Mouse (Mus musculus): ENCODE data around the gene Tenm3. TPM values are rescaled to one million over a fixed set of nuclear protein-coding genes. Genes with fewer than 3 reads are reported as not detected.

Tenm3 gene
- total RNA-seq, 2 experiments from 2014 or later = 162 to 169 TPM

DNA sequence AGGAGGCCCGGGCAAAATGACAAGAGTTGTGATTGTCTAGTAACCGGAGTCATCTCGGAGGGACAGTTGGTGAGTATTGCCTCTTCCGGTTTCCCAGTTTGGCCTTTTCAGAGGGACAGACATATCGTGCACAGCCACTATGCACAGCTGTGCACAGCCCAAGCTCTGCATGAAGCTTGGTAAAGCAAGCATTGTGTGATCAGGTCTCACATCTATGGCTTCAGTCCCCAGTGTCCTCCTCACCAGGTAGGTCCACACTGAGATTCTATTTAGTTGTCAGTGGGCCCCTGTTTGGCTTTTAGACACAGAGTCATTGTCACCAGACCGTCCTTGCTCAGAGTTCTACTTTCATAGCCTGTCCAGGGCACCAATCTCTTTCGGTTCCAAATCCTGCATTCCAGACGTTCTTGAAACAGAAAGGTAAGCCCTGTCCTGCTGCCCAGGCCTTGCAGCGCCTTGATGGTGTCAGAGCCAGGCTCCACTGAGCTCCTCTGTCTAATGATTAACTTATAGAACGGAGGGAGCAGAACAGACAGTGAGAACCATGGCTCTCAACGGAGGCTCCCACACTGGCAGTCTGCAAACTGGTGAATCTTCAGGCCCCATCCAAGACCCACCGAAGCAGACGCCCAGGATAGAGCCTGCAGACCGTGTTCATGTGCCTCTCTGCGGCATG, 240.4 kb downstream of the Tenm3 start:
- no peak for DNase-seq
- intact Hi-C loops (cut with DNase I) = no loop called here

DNA sequence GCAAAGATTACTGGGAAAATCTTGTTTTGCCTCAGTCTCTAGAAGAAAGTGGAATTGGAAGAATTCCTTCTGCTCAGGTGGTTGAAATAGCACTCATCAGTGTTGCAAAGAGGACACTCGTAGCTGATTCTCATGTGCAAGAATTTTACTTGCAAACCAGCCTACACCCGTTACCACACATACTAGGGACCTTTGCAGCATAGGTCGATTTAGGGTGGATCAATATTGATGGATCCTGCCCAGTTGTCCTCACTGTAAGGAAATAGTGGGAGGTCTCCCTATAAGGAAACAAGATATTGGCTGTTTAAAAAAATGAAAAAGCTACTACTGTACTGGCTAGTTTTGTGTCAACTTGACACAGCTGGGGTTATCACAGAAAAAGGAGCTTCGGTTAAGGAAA, 242.1 kb downstream of the Tenm3 start:
- no peak for DNase-seq
- intact Hi-C loops (cut with DNase I) = no loop called here

- no peak for DNase-seq
- intact Hi-C loops (cut with DNase I) = no loop called here
These were observed 244.7 kb downstream of the Tenm3 start for GRCm38 (mm10) chr8:48599028-48599427.

- no peak for DNase-seq
- intact Hi-C loops (cut with DNase I) = no loop called here
These were observed 247.4 kb downstream of the Tenm3 start for GRCm38 (mm10) chr8:48596332-48596731.

DNA sequence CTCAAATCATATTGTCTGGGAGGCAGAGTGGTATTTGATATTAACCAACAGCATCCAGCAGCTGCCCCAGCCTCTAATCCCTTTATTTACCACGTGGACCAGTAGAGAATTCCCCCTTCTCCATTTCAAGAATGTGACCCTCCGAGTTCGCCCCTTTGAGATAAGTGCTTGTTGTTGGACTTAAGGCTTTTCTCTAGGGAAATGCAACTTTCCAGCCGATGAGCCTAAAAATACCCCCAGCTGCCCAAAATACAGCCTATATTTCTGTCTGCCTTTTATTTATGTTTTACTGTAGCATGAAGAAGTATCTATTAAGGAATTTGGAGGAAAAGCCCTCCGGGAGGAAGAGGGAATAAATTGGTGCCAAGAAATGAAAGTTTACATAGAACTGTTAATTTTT, 251.9 kb downstream of the Tenm3 start:
- intact Hi-C loops (cut with DNase I) = no loop called here
- no peak for DNase-seq

GRCm38 (mm10) chr8:48579732-48580131, 264.0 kb downstream of the Tenm3 start:
- intact Hi-C loops (cut with DNase I) = no loop called here
- no peak for DNase-seq

- DNase-seq = no peak
- intact Hi-C loops (cut with DNase I) = no loop called here
These were observed 264.6 kb downstream of the Tenm3 start for GRCm38 (mm10) chr8:48579144-48579543.

- intact Hi-C loops (cut with DNase I) = no loop called here
- DNase-seq = no peak
These were observed 270.8 kb downstream of the Tenm3 start for GRCm38 (mm10) chr8:48572941-48573340.

GRCm38 (mm10) chr8:48572345-48572744, 271.4 kb downstream of the Tenm3 start:
- DNase-seq = no peak
- intact Hi-C loops (cut with DNase I) = no loop called here

DNA sequence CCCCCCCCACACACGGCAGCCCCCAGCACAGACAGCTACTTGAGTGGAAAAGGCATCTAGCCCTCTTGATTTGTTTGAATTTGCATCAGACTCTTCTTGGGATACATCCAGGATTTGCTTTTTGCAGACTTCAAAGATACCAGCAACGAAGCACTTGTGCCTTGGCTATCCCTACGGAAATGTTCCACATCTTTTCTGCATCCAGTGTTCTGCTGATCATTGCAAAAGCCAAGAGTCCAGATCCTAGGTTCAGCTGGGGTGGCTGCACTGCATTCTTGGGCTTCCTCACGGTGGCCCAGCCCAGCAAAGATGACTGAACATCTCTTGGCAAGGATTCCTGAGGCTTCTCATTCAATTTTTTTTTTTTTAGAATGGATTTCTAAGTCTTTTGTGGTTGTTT, 275.1 kb downstream of the Tenm3 start:
- intact Hi-C loops (cut with DNase I) = no loop called here
- DNase-seq = no peak

GRCm38 (mm10) chr8:48567929-48568607, 275.7 kb downstream of the Tenm3 start:
- intact Hi-C loops (cut with DNase I) = no loop called here
- no peak for DNase-seq

DNA sequence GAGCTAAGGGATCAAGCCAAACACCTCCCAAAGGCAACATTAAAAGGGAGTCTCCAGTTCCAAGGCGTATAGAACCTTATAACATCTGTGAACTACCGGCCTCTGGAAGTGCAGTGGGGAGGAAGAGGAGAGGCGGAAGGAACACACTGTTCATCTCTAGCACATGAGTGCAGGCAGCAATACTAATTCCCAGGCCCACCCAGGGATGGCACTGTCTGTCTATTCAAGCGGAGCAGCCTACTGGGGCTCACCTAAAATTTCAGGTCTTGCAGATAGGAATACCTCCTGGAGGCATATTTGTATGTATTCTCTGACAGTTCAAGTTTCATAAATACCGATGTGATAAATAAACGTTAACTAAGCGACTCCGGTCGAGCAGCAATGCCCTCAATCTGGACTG, 283.5 kb downstream of the Tenm3 start:
- DNase-seq = no peak
- intact Hi-C loops (cut with DNase I) = loop anchor here (5.0 kb wide), 2 partner anchors 282 to 1267 kb away; partner anchors contain the start of gene Tenm3

GRCm38 (mm10) chr8:48555546-48556141, 288.1 kb downstream of the Tenm3 start:
- intact Hi-C loops (cut with DNase I) = no loop called here

DNA sequence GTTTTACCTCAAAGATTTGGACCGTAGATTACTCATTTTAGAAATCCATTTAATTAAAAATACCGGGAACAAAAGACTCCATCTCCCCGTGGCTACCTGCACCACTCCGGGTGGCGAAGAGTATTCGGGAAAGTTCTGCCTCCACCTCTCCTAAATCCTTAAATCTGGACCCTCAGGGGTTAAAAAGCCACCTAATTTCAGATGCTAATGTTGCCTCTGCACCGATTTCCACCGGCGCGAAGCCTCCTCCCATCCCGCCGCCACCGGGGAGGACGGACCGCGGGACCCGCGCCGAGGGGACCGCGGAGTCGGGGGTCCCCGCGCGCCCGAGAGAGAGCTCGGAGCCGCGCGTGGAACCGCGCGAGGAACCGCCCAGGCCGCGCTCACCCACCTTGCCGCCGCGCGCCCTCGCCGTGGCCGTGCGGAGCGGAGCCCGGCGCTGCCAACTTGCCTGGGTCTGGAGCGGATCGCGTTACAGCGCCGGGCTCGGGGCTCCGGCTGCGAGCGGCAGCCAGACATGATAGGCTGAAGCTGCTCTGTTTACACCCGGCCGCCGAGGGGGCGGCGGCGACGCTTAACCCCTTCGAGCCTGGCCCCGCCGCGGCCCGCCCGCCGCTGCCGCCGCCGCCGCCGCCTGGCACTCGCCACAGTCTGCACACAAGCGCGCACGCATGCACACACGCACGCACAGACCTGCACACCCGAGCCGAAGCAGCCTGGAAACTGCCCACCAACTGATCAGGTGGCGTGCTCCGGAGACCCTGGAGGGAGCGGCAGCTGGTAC, 288.8 kb downstream of the Tenm3 start:
- intact Hi-C loops (cut with DNase I) = no loop called here
- peak; percentile 81 for DNase-seq

More at GRCm38 (mm10) chr8:48555546-48556141, 288.1 kb downstream of the Tenm3 start:
- peak; percentile 52 for DNase-seq

DNA sequence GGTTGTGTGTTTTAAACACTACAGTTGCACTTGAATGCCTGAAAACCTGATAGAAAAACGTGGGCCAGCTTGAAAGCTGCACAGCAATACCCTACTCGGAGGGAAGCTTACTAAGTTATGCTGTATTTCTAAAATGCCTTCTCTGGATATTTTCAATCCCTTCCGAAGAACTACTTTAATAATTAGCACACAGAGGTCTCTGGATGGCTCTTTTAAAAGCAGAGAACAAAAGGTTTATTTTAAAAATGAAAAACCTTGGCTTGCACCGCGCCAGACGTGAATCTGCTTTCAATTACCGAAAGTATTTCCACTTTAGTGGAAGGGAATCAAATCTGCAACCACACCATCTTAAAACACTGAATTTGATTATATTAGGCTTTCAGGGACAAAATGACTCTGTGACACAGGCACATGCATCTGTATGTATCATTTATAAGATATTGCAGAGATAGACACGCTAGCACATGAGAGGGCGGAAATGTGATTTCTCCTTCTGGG, 289.9 kb downstream of the Tenm3 start:
- DNase-seq = no peak
- intact Hi-C loops (cut with DNase I) = no loop called here

DNA sequence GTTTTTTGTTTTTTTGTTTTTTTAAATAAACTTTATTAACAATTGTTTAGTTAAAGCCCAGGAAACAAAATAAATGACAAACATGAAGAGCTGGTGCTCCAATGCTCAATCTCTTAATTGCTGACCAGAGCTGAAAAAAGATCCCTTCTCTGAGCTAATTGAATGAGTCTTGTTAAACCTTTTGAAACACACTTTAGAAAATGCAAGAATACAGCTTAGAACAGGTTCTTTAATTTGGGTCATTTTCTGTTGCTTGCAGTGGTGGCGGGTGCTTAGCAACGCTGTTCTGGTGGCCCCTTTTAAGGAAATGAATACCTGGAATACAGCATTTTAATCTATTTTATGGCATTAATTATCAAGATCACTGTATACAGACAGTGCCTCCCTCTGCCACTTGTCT, 291.4 kb downstream of the Tenm3 start:
- intact Hi-C loops (cut with DNase I) = no loop called here
- no peak for DNase-seq

DNA sequence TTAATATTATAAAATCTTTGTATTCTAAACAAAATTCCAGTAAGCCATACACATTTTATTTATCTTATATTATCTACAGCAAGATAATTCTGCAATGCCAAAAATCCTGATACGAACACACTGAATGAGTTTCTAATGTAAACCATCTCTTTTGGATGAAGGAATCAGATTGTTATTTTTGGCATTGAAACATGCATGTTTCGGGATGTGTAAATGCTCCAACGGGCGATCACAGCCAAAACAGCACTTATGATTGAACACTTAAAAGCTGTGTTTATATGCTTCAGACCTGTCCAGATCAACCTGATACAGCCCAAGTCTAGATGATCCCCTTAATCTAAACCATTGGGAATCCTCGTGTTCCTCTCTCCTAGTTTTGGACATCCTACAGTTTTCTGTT, 292.4 kb downstream of the Tenm3 start:
- DNase-seq = no peak
- intact Hi-C loops (cut with DNase I) = no loop called here

DNA sequence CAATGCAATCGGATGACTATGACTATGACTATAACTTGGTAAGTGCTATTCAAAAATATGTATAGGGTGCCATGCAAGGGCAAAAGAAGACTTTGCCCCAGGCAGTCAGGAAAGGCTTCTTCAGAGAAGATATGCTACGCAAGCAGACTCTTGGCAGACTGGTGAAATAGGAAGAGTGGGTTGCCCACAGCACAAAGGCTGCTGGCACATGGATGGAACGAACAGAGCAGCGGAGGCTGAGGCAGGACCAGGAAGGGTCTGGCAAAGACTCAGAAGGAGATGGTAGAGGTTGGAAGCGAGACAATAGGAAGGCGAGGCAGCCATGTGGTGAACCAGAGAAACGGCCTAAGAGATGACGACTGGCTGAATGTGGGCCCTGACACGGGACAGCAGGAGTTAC, 294.8 kb downstream of the Tenm3 start:
- intact Hi-C loops (cut with DNase I) = no loop called here
- DNase-seq = no peak

DNA sequence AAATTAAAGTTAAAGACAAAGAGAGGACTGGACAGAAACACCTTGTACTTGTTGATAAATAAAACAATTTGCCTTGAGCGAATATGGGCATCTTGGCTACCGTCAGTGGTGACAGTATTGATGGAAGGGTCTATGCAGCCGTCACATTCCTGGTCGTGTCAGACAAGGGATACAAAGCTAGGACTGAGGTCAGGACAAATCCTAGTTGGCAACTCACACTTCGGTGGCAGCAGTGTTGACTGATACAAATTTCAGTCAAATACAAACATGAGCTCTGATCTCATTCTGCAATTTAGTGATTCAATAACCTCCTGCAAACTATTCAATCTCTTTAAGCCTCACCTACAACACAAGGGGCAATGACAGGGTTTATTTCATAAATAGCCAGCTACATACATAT, 298.1 kb downstream of the Tenm3 start:
- no peak for DNase-seq
- intact Hi-C loops (cut with DNase I) = no loop called here

DNA sequence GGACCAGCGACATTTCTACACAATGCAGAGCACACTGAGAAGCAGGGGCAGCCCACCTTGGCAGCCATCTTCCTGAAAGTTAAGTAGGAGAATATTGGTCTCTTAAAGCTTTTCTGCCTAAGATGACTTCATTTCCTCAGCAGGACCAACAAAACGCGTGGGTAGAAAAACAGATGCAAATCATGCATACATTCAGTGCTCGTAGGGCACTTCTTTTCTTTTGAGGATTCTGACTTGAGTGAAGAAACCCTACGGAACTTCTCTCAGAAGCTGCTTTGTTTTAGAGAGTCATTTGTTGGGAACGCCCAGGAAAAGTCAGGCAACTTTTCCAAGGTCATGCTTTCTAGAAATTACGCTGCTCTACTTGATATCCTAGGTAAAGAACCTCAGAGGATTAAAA, 298.9 kb downstream of the Tenm3 start:
- no peak for DNase-seq
- intact Hi-C loops (cut with DNase I) = no loop called here

DNA sequence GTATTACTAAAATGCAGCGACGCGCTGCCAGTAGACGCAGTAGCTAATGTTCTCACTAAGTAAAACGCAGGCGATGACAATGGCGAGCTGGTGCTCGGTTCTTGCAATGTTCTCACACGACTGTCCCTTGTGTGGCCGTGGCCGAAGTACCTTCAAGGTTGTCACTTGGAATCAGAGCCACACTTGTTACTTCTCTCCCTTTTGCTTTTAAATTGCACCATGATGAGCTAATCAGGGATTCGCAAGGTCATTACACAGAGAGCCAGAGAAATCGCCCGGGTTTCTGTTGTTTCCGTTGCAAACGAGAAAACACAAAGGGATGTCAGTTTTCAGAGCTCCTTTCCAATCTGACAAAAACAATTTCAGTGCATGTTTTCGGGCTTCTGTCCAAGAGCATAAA, 301.6 kb downstream of the Tenm3 start:
- DNase-seq = no peak
- intact Hi-C loops (cut with DNase I) = no loop called here

All from left cerebral cortex, postnatal 4 days (tissue).